Mouse (Mus musculus): Measurements from ENCODE around the gene Apoe. TPM values are rescaled to one million over a fixed set of nuclear protein-coding genes. Genes with fewer than 3 reads are reported as not detected.
"Not testable (repeated sequence)": the region's sequence is repeated elsewhere in the genome, so short reads cannot be mapped to it uniquely, and the experiment has no call there.

The Apoe gene
- polyA plus RNA-seq, 1 experiment from 2014 or later = 470 TPM

- no peaks in the 10 kb centered on the region for H3K36me3 ChIP-seq (ENCODE audit: control insufficient read depth, insufficient read depth, low read length)
- H3K4me2 ChIP-seq (ENCODE audit: low read depth, low read length) = no peak overlapping the region
- no peak overlapping the region for H3K9ac ChIP-seq (ENCODE audit: low read length)
- no peak overlapping the region for H3K4me3 ChIP-seq (ENCODE audit: low read length)
- WGBS = 92% methylated on average over 10 of the region's 10 CpGs
- no peak overlapping the region for H3K27ac ChIP-seq (ENCODE audit: low read length)
- H3K4me1 ChIP-seq (replicated peaks; ENCODE audit: control insufficient read depth, insufficient read depth, low read length) = peaks cover 19% of the 10 kb centered on the region
- H3K9me3 ChIP-seq (ENCODE audit: control insufficient read depth, low read length) = no peaks in the 10 kb centered on the region
- no peaks in the 10 kb centered on the region for H3K27me3 ChIP-seq (ENCODE audit: control insufficient read depth, insufficient read depth, low read depth, low read length)
- ATAC-seq (ENCODE audit: low read depth) = no peak
These were observed 10.9 kb downstream of the Apoe start for GRCm38 (mm10) chr7:19688101-19688500.

- not testable (repeated sequence) for H3K4me3 ChIP-seq (ENCODE audit: low read length); H3K4me1 ChIP-seq (replicated peaks; ENCODE audit: control insufficient read depth, insufficient read depth, low read length); ATAC-seq (ENCODE audit: low read depth); H3K9me3 ChIP-seq (ENCODE audit: control insufficient read depth, low read length); H3K27me3 ChIP-seq (ENCODE audit: control insufficient read depth, insufficient read depth, low read depth, low read length); H3K36me3 ChIP-seq (ENCODE audit: control insufficient read depth, insufficient read depth, low read length); H3K4me2 ChIP-seq (ENCODE audit: low read depth, low read length); H3K9ac ChIP-seq (ENCODE audit: low read length); H3K27ac ChIP-seq (ENCODE audit: low read length)
- 51% methylated on average over 8 of the region's 8 CpGs for WGBS
These were observed 11.9 kb downstream of the Apoe start for GRCm38 (mm10) chr7:19686927-19687583.

- Histone ChIP-seq H3K4me3 (ENCODE audit: low read length) (no peak overlapping the region), H3K27me3 (ENCODE audit: control insufficient read depth, insufficient read depth, low read depth, low read length) (no peaks in the 10 kb centered on the region), H3K36me3 (ENCODE audit: control insufficient read depth, insufficient read depth, low read length) (no peaks in the 10 kb centered on the region), H3K4me1 (replicated peaks; ENCODE audit: control insufficient read depth, insufficient read depth, low read length) (peaks cover 4% of the 10 kb centered on the region), H3K9me3 (ENCODE audit: control insufficient read depth, low read length) (no peaks in the 10 kb centered on the region), H3K4me2 (ENCODE audit: low read depth, low read length) (no peak overlapping the region), H3K9ac (ENCODE audit: low read length) (no peak overlapping the region), H3K27ac (ENCODE audit: low read length) (no peak overlapping the region)
- no peak for ATAC-seq (ENCODE audit: low read depth)
- 80% methylated on average over 6 of the region's 6 CpGs for WGBS
These were observed 12.5 kb downstream of the Apoe start for GRCm38 (mm10) chr7:19686521-19686920.

- H3K9ac ChIP-seq (ENCODE audit: low read length) = no peak overlapping the region
- H3K9me3 ChIP-seq (ENCODE audit: control insufficient read depth, low read length) = no peaks in the 10 kb centered on the region
- H3K36me3 ChIP-seq (ENCODE audit: control insufficient read depth, insufficient read depth, low read length) = no peaks in the 10 kb centered on the region
- peaks cover 4% of the 10 kb centered on the region for H3K4me1 ChIP-seq (replicated peaks; ENCODE audit: control insufficient read depth, insufficient read depth, low read length)
- no peak for ATAC-seq (ENCODE audit: low read depth)
- 54% methylated on average over 4 of the region's 4 CpGs for WGBS
- no peak overlapping the region for H3K27ac ChIP-seq (ENCODE audit: low read length)
- no peaks in the 10 kb centered on the region for H3K27me3 ChIP-seq (ENCODE audit: control insufficient read depth, insufficient read depth, low read depth, low read length)
- H3K4me2 ChIP-seq (ENCODE audit: low read depth, low read length) = no peak overlapping the region
- H3K4me3 ChIP-seq (ENCODE audit: low read length) = no peak overlapping the region
These were observed 13.6 kb downstream of the Apoe start for GRCm38 (mm10) chr7:19685374-19685773.

GRCm38 (mm10) chr7:19683771-19684201, 15.2 kb downstream of the Apoe start:
- no peak overlapping the region for H3K4me2 ChIP-seq (ENCODE audit: low read depth, low read length)
- WGBS = 81% methylated on average over 6 of the region's 6 CpGs
- peak; percentile 19; the same call in 1 of the 2 replicates for ATAC-seq (ENCODE audit: low read depth)
- H3K36me3 ChIP-seq (ENCODE audit: control insufficient read depth, insufficient read depth, low read length) = no peaks in the 10 kb centered on the region
- H3K9ac ChIP-seq (ENCODE audit: low read length) = no peak overlapping the region
- no peak overlapping the region for H3K4me3 ChIP-seq (ENCODE audit: low read length)
- peaks cover 4% of the 10 kb centered on the region for H3K4me1 ChIP-seq (replicated peaks; ENCODE audit: control insufficient read depth, insufficient read depth, low read length)
- no peaks in the 10 kb centered on the region for H3K9me3 ChIP-seq (ENCODE audit: control insufficient read depth, low read length)
- H3K27me3 ChIP-seq (ENCODE audit: control insufficient read depth, insufficient read depth, low read depth, low read length) = no peaks in the 10 kb centered on the region
- no peak overlapping the region for H3K27ac ChIP-seq (ENCODE audit: low read length)

- H3K27ac ChIP-seq (ENCODE audit: low read length) = peak overlapping the region; percentile 70
- 0 out of 2 replicates have a peak, but pooled peaks have one; percentile 24 for ATAC-seq (ENCODE audit: low read depth)
- no peaks in the 10 kb centered on the region for H3K27me3 ChIP-seq (ENCODE audit: control insufficient read depth, insufficient read depth, low read depth, low read length)
- no peak overlapping the region for H3K9ac ChIP-seq (ENCODE audit: low read length)
- H3K4me2 ChIP-seq (ENCODE audit: low read depth, low read length) = no peak overlapping the region
- H3K4me1 ChIP-seq (replicated peaks; ENCODE audit: control insufficient read depth, insufficient read depth, low read length) = peaks cover 4% of the 10 kb centered on the region
- 53% methylated on average over 3 of the region's 3 CpGs for WGBS
- H3K36me3 ChIP-seq (ENCODE audit: control insufficient read depth, insufficient read depth, low read length) = no peaks in the 10 kb centered on the region
- no peaks in the 10 kb centered on the region for H3K9me3 ChIP-seq (ENCODE audit: control insufficient read depth, low read length)
- no peak overlapping the region for H3K4me3 ChIP-seq (ENCODE audit: low read length)
These were observed 16.0 kb downstream of the Apoe start for GRCm38 (mm10) chr7:19682979-19683378.

- 0 out of 2 replicates have a peak within 1 kb of the TSS, but pooled peaks have one; percentile 34 for H3K27ac ChIP-seq (ENCODE audit: low read length)
- peaks cover 4% of the 10 kb centered on the region for H3K4me1 ChIP-seq (replicated peaks; ENCODE audit: control insufficient read depth, insufficient read depth, low read length)
- no peaks in the 10 kb centered on the region for H3K9me3 ChIP-seq (ENCODE audit: control insufficient read depth, low read length)
- H3K36me3 ChIP-seq (ENCODE audit: control insufficient read depth, insufficient read depth, low read length) = no peaks in the 10 kb centered on the region
- ATAC-seq (ENCODE audit: low read depth) = no peak
- H3K27me3 ChIP-seq (ENCODE audit: control insufficient read depth, insufficient read depth, low read depth, low read length) = no peaks in the 10 kb centered on the region
- H3K9ac ChIP-seq (ENCODE audit: low read length) = peak within 1 kb of the TSS; percentile 28; the same call in 1 of the 2 replicates
- no peak within 1 kb of the TSS for H3K4me2 ChIP-seq (ENCODE audit: low read depth, low read length)
- no peak within 1 kb of the TSS for H3K4me3 ChIP-seq (ENCODE audit: low read length)
- 55% methylated on average over 8 of the region's 8 CpGs for WGBS
These were observed 17.7 kb downstream of the Apoe start, which contains the start of the genes Gm44805 and Apoc4 for GRCm38 (mm10) chr7:19681202-19681694. Gm44805 (minus strand) TSS chr7:19681423. Apoc4 (minus strand) TSS chr7:19681479.

GRCm38 (mm10) chr7:19680702-19681101, 18.3 kb downstream of the Apoe start:
- no peaks in the 10 kb centered on the region for H3K27me3 ChIP-seq (ENCODE audit: control insufficient read depth, insufficient read depth, low read depth, low read length)
- no peaks in the 10 kb centered on the region for H3K36me3 ChIP-seq (ENCODE audit: control insufficient read depth, insufficient read depth, low read length)
- H3K4me3 ChIP-seq (ENCODE audit: low read length) = no peak overlapping the region
- no peak overlapping the region for H3K4me2 ChIP-seq (ENCODE audit: low read depth, low read length)
- 81% methylated on average over 2 of the region's 2 CpGs for WGBS
- peaks cover 4% of the 10 kb centered on the region for H3K4me1 ChIP-seq (replicated peaks; ENCODE audit: control insufficient read depth, insufficient read depth, low read length)
- no peaks in the 10 kb centered on the region for H3K9me3 ChIP-seq (ENCODE audit: control insufficient read depth, low read length)
- ATAC-seq (ENCODE audit: low read depth) = no peak
- no peak overlapping the region for H3K9ac ChIP-seq (ENCODE audit: low read length)
- no peak overlapping the region for H3K27ac ChIP-seq (ENCODE audit: low read length)

- Histone ChIP-seq H3K9ac (ENCODE audit: low read length) (no peak overlapping the region), H3K27ac (ENCODE audit: low read length) (no peak overlapping the region), H3K36me3 (ENCODE audit: control insufficient read depth, insufficient read depth, low read length) (no peaks in the 10 kb centered on the region), H3K27me3 (ENCODE audit: control insufficient read depth, insufficient read depth, low read depth, low read length) (no peaks in the 10 kb centered on the region), H3K4me2 (ENCODE audit: low read depth, low read length) (no peak overlapping the region), H3K4me3 (ENCODE audit: low read length) (no peak overlapping the region), H3K9me3 (ENCODE audit: control insufficient read depth, low read length) (no peaks in the 10 kb centered on the region), H3K4me1 (replicated peaks; ENCODE audit: control insufficient read depth, insufficient read depth, low read length) (peaks cover 4% of the 10 kb centered on the region)
- 81% methylated on average over 3 of the region's 3 CpGs for WGBS
- ATAC-seq (ENCODE audit: low read depth) = no peak
These were observed 20.1 kb downstream of the Apoe start for GRCm38 (mm10) chr7:19678901-19679300.
